Mouse (Mus musculus): ENCODE measurements around the gene Chac1.
A peak's percentile ranks its signal among the peaks of the same experiment; 100 is the strongest.

Gene Chac1

DNA sequence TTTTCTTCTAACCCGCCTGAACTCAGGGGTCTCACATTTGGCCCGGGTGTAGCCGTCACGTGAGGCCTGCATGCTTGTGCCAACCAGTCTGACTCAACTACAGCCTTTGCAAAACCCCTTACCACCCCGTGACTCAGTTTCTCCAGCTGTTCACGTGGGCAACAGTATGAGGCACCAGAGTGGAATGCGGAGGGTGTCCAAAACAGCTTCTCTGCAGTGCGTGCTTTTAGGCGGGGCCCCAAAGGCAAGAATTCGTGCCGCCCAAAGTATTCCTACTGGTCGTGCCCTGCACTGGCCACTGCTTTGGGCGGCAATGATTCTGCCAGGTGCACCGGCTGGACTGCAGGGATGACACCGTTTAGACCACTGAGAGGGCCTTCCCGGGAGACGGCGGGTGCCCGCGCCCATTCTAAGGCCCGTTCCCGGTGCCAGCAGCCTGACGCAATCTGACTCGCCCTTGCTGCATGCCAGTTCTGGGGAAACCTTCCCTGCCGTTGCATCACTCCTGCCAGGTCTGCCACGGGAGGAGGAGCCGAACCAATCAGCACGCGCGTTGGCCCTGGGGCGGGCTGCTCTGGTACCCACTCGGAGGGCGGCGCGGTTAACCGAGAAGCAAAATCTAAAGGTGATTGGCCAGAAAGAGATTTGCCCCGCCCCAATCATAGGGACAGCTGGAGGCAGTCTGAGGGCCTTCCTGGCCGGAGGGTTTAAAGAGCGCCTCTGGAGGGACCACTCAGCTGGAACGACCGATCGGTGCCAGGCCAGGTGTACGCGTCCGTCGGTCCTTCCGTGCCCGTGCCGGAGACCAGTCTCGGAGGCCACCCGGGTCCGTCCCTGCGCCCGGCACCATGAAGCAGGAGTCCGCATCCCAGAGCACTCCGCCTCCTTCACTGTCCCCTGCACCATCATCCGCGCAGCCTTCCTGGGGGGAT, at the start of gene Chac1:
TSS of gene Chac1 (plus strand) at position 675 of the 932 bp plus-strand sequence.
- DNase-seq (ENCODE audit: low read depth, low spot score): peak; percentile 95

DNA sequence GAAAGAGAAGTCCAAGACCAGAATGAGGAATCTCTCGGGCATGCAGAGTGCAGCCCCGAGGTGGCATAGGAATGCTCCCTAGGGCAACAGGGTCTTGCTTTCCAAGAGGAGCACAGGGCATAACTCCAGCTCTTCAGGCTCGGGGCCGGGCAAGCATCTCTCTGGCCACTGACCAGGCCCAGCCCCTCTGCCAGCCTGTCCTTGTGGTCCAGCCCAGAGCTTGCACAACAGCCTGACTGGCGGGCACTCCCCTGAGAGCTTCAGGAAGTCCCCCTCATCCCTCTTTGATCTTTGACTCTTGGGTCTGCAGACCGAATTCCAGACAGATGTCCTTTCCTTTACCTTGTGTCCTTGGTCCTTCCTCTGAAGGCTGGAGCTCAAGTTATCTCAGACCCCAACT, 48.2 kb upstream of the Chac1 start:
- DNase-seq (ENCODE audit: low read depth, low spot score): no peak

DNA sequence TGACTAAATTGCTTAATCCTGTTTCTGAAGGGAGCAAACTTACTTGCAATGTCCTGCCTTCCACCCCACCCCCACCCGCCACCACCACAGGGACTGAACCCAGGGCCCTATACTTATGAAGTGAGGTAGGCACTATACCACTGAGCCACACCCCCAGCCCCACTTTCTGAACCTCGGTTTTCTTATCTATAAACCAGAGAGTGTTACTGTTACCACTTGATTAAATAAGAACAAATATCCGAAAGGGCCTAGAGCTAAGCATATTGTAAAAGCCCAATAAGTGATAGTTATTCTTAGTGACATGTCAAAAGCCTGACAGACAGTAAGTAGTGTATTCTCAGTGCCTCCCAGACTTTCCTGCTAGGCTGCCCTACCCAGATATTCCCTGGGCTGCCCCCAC, 46.6 kb upstream of the Chac1 start:
- DNase-seq (ENCODE audit: low read depth, low spot score): no peak

DNA sequence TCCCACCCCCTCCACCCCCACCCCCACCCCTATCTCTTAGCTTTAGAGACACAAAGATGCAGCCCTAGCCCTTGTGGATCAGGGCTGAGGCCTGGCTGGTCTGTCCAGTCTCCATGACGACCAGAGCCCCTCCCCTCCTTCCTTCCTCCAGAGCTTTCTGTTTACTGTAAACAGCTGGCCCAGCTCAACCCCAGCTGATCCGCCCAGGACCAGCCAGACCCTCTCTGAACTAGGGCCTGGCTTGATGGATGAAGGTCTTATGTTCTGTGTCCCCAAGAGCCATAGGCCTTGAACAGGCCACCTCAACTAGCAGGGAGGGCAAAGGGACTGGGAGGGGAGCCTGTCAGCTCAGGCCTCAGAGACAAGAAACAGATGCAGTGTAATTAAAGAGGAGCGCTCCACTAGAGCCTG, 46.2 kb upstream of the Chac1 start:
- DNase-seq (ENCODE audit: low read depth, low spot score): no peak

DNA sequence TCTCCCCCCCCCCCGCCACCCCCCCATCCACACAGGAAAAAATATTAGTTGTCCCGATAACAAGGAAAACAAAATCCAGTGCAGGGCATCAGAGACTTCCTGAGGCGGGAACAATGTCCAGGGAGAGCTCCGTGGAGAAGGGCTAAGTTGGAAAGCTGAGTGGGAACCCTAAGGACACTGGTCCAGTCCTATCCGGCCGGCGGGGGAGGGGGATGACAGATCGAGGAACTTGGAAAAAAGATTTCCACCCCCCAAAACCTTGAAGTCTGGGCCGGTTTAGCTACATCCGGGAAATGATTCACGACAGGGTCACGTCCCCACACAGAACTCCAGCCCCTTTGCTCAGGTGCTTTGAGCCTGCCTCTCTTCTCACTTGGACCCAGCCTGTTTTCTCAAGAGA, 39.5 kb upstream of the Chac1 start:
- DNase-seq (ENCODE audit: low read depth, low spot score): no peak

DNA sequence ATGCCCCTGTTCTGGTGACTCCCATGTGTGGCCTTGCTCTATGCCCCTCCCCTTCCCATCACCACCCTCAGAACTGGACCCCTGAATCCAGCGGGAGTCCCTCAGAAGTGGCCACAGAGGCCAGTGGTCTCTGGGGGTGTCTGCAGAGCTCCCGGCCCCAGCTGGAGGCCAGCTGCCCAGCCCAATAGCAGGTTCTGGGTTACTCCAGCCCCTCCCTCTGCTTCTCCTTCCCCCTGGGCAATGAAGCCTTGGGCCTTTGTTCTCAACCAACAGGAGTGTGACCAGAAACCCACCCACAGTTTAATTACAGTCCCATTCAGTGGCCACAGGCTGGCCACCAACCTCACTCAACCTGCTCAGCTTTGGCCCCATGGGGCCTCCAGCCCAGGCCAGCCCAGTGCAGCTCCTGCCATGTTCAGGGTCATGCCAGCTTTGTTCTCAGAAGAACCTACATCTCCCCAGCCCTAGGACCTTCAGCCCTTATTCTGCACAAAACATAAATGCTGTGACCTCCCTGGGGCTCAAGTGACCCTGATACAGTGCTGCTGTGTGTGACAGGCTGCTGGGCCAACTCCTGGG, 38.6 kb upstream of the Chac1 start:
- no peak for DNase-seq (ENCODE audit: low read depth, low spot score)

DNA sequence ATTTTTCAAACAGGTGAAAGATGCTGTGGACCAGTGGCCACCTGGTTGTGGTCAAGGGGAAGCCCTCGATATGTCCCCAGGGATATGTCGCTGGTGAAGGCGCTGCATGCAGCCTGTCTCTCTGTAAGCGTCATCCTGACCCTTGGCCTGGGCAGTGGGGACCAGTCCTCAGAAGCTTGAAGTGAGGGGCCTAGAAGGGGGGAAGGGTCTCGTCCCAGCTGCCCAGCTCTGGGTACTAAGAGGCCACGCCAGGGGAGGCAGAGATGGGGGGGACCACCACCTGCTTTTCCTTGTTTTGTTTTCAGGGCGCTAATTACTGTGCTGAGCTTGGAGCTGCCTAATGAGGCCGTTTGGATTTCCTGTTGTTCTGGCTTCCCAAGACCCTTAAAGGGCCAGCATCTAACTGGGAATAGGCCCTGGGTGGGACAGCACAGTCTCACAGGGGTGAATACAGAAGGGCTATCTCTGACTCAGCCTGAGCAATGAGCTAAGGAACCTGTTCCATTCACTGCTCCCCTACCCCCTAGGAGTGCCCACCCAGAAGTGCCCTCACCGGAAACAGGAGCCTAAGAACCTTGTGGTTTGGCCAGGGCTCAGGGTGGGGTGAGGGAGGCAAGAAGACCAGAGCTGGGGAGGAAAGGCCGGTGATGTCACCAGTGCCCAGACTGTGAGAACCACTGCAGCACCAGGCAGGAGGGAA, 37.1 kb upstream of the Chac1 start:
- DNase-seq (ENCODE audit: low read depth, low spot score): no peak

DNA sequence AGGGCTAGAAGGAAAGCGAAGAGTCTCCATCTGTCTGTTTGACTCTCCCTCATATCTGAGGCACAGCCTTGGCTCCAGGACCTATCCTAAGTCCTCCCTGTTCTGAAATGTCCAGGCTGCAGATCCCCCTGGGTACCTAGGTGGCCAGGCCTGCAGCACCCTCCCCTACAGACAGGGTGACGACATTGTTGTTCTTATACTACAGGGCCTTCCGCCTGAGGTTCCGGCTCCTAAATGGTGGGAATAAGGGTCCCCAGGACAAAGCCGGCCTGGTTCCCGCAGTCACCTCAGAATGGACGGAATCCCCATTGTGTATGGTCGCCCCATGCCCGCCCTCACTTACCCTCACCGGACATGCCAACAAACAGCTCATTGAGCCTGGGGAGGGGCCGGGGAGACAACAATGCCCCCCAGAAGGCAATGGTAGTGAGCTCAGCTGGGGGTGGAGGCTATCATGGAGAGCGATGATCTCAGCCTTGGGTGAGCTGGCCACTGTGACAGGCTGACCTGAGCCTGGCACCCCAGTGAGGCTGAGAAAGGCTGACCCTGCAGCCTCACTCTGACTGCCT, 36.2 kb upstream of the Chac1 start:
- no peak for DNase-seq (ENCODE audit: low read depth, low spot score)

DNA sequence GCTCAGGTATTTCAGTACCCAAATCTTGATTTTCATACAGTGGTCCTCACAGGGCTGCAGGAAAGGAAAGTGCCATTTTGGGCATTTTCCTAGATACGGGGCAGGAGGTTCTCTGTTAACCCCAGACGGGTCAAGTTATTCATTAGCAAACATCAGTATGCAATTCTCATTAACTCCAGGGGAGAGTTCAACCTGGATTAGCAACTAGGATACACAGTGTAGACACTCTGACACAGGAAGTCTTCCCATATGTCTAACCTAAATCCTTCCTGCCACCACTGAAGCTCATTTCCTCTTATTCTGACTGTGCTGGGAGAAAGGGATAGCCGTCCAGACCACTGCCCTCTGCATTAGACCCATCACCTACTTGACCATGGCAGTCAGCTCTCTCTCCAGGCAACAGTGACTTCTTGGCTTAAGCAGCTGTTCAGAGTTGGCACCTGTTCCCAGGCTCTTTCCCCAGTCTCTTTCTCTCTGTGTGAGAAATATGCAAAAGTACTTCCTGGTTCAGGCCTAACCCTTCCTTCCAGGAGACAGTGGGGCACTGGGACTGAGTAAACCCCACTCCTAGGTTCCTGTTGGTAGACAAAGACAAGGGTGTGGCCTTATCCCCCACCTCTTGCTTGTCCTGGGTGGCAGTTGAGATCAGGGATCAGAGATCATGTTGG, 32.9 kb upstream of the Chac1 start:
- no peak for DNase-seq (ENCODE audit: low read depth, low spot score)

DNA sequence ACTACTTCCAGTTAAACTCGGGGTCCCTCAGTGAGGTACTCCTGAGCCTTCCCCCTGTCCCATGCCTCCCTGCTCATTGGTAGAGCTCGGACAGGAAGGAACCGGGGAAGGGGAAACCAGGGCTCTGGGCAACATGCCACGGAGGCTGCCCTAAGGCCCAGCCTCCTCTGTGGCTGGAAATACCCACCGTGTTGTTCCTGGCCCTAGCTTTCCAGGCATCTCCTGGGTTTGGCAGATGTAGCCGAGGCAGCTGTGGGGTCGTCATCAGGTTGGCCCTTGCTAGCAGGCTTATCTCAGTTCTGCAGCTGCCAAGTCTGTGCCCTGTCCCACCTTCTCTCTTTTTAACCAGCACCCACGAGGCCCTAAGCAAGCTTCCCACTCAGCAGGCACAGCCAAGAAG, 30.5 kb upstream of the Chac1 start:
- DNase-seq (ENCODE audit: low read depth, low spot score): no peak

DNA sequence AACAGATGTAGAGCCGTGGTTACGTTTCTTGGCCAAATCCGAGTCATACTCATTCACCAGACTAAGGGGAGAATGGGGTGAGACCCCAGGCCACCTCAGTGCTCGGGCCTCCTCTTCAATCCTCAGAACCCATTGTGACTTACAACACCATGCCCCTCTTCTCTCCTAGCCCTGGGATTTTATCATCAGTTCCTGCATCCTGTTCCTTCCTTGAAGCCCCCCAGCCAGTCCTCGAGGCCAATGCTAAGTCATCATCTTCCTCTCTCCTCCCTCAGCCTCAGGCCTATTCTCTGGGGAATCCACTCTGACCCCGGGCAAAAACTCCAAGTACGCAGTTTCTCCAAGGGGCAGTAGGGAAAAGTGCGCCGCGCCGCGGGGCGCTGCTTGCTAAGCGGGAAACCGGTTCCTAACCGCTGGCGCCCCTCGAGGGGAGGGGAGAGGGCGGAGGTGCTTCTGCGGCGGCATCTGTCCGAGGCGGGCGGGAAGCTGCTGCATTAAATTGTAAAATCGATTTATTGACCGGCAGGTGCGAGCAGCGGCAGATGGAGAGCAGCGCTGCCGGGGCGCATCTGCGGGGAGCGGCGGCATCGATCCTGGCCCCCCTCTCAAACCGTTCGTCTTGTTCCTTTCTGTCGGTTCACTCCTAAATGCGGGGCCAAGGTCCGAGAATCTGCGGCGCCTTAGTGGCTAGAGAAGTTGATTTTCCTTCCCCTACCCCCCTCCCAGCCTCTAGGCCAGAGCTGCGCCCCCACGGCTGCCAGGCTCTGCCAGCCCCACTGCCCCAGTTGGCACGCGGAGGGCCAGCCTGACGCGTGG, 29.1 kb upstream of the Chac1 start:
- no peak for DNase-seq (ENCODE audit: low read depth, low spot score)

DNA sequence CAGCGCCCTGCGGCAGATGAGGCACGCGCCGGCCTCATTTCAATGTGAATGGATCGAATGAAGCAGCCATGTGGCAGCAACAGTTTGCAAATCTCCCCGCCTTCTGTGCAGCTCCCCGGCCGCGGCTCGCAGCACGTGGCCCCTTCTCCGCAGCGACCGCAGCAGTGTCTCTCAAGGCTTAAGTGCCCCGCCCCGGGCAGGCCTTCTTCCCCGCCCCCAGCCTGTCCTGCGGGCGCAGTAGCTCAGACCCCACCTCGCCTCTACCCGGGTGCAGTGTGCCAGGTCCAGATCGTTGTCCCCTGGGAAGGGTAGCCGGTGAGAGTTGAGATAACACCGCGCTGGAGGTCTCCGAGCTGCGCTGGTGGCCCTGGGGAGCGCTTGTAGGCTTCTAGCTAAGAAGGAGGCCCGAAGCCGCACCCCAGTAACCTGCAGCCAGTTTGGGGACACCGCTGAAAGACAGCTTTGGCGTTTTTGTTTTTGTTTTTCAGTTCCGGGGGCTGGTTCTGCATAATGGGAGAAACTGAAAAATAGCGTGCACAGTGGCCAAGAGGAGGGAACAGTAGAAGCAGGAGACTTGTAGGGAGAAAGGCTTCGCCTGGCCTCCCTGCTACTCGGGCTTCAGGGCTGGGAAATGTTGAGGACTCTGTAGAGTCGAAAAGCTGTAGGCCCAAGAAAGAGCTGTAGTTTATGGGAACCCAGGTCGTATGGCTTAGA, 28.3 kb upstream of the Chac1 start:
- DNase-seq (ENCODE audit: low read depth, low spot score): no peak

DNA sequence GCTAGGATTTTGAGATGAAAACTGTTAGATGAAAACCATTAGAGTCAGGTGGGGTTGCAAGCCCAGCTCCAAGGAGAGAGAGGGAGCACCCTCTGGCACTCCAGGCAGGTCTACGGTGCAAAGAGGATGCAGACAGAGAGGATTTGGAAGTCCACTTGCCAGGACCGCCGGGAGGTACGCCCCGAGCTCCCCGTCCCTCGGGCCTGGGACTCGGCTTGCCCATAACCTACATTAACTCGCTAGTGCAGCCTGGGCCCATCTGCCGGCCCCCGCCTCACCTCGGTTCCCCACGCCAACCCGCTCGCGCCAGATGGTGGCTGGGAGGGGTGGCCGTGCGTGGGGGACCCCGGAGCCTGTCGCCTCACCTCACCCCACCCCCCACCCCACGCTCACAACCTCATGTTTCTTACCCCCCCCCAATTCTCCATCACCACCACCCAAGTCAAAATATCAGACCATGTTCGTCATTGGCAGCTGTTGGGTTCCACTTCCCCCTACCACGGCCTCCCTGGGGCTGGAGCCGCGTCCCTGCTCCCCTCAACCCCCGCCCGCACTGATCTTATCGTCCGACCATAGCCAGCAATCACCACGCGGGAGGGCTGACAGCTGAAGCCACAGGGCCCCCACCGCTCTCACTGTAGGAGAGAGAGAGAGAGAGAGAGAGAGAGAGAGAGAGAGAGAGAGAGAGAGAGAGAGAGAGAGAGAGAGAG, 27.0 kb upstream of the Chac1 start:
- no peak for DNase-seq (ENCODE audit: low read depth, low spot score)

DNA sequence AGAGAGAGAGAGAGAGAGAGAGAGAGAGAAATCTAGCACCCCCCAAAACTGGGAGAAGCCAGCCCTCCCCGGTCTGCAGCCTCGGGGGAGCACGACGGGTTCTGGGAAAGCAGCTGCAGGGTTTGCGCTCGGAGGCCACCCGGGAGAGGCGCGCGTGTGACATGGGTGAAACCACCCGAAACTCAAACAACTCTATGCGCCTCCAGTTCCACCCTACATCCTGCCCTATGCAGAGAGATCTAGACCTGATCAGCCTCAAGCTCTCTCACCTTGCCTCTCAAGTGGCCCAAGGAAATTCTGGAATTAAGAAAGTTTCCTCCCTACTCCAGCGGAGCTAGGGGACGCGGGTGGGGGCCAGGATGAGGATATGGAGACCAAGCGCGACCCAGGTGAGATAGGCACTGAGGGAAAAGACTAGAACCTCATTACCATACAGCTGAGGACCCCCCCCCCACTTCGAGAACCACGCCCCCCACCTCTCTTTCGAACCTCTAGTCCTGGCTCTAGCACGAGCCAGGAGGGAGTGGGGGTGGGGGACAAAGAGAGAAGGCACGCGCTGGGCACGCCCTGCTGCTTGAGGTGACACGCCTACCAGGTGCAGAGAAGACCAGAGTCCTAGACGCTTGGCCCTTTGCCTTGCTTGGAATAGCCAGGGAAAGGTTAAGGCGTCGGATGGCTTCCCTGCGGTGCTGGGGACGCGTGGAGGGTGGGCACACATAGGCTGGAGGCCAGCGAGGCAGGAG, 26.3 kb upstream of the Chac1 start:
- DNase-seq (ENCODE audit: low read depth, low spot score): no peak

DNA sequence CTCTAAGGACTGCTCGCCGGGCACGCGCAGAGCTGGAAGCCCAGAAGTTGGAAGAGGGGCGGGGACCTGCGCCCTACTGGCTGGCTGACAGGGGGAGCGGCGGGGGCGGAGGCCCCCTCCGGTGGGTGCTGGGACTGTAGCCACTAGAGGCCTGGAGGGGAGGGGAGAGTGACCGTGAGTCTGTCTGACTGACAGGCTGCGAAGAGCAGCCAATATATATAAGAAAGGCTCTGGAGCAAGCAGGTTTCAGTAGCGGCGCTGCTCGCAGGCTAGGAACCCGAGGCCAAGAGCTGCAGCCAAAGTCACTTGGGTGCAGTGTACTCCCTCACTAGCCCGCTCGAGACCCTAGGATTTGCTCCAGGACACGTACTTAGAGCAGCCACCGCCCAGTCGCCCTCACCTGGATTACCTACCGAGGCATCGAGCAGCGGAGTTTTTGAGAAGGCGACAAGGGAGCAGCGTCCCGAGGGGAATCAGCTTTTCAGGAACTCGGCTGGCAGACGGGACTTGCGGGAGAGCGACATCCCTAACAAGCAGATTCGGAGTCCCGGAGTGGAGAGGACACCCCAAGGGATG, 25.4 kb upstream of the Chac1 start, which contains the start of gene Dll4:
TSS of gene Dll4 (plus strand) at position 217 of the 576 bp plus-strand sequence.
- peak; percentile 47 for DNase-seq (ENCODE audit: low read depth, low spot score)

DNA sequence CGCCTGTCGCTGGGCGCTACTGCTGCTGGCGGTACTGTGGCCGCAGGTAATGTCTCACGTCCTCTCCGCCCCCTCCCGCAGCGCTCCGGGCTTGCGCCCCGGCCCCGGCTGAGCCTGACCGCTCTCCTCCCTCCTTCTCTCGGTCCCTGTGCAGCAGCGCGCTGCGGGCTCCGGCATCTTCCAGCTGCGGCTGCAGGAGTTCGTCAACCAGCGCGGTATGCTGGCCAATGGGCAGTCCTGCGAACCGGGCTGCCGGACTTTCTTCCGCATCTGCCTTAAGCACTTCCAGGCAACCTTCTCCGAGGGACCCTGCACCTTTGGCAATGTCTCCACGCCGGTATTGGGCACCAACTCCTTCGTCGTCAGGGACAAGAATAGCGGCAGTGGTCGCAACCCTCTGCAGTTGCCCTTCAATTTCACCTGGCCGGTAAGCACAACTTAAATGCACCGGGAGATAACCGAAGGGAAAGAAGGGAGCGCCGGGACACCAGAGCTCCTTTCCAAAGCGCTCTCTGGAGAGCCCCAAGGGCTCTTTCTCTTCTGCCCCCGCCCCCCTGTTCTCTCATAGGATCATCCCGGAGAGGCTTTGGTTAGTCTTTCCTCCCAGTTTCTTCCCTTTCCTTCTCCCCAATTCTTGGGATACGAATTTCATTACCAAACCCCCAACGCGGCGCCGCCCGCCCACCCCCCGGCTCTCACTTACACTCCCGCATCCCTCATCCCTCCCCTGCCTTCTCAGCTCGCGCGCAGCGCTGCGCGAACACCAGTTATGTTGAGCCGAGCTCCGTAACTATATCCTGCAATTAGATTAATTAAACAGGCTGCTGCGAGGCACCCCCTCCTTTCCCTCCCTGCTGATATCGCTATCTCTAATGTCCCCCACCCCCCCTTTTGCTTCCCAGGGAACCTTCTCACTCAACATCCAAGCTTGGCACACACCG, 24.6 kb upstream of the Chac1 start:
- DNase-seq (ENCODE audit: low read depth, low spot score): no peak

DNA sequence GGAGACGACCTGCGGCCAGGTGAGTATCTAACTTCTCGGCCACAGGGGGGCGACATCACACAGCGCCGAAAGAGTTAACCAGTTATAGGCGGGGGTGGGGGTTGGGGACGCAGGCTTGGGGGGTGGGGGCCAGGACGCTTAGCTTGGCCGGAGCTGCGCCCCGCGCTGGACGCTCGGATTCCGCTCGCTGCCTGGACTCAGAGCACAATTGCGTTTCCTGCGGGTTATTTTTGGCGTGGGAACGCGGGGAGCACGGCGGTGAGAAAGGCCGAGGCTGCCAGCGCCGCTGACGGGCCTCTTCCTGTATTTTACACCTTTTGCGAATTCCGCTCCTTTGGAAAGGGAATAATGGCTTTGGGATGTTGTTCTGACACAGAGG, 23.9 kb upstream of the Chac1 start:
- peak; percentile 35 for DNase-seq (ENCODE audit: low read depth, low spot score)
